Mouse (Mus musculus) hindbrain, embryonic 11.5 days (tissue): ENCODE measurements around the gene Tmtc2. TPM values are rescaled to one million over a fixed set of nuclear protein-coding genes. Genes with fewer than 3 reads are reported as not detected.
"Not testable (repeated sequence)": the region's sequence is repeated elsewhere in the genome, so short reads cannot be mapped to it uniquely, and the experiment has no call there.

Experiments used
- ATAC-seq: fragments of 200-750 bp; cut with Nextera tagmentation; 2 replicates; pipeline ENCODE4 v1.8.0; 2017; ENCODE audit warnings: mild to moderate bottlenecking, moderate TSS enrichment, moderate library complexity; ENCODE audit not compliant: low FRiP score
- DNase-seq: peaks from one replicate; pipeline ENCODE4 v3.0.0-alpha.2; 2015; ENCODE audit warnings: low spot score
- H3K27ac ChIP-seq: fragments of 300-500 bp; sonication (generic); 2 replicates; pipeline ENCODE4 v1.5.1; 2014; ENCODE audit warnings: mild to moderate bottlenecking, low read depth, low read length
- H3K27me3 ChIP-seq: fragments of 300-500 bp; sonication (generic); 2 replicates; pipeline ENCODE4 v1.6.1; 2014; ENCODE audit warnings: mild to moderate bottlenecking, low read length, moderate library complexity, mixed read lengths; ENCODE audit not compliant: control insufficient read depth, insufficient read depth
- H3K36me3 ChIP-seq: fragments of 300-500 bp; sonication (generic); 2 replicates; pipeline ENCODE4 v1.6.1; 2014; ENCODE audit warnings: mild to moderate bottlenecking, low read length, moderate library complexity, mixed read lengths; ENCODE audit not compliant: control insufficient read depth, insufficient read depth
- H3K4me1 ChIP-seq: fragments of 300-500 bp; sonication (generic); replicated peaks from 2 replicates; pipeline ENCODE4 v1.6.1; 2014; ENCODE audit warnings: low read length, mixed read lengths; ENCODE audit not compliant: control insufficient read depth, insufficient read depth
- H3K4me2 ChIP-seq: fragments of 300-500 bp; sonication (generic); replicated peaks from 2 replicates; pipeline ENCODE4 v1.6.1; 2014; ENCODE audit warnings: mild to moderate bottlenecking, low read depth, low read length
- H3K4me3 ChIP-seq: fragments of 300-500 bp; sonication (generic); 2 replicates; pipeline ENCODE4 v1.5.1; 2014; ENCODE audit warnings: low read depth, low read length
- H3K9ac ChIP-seq: fragments of 300-500 bp; sonication (generic); 2 replicates; pipeline ENCODE4 v1.6.1; 2014; ENCODE audit warnings: low read depth, low read length
- H3K9me3 ChIP-seq: fragments of 300-500 bp; sonication (generic); 2 replicates; pipeline ENCODE4 v1.6.1; 2016; ENCODE audit warnings: low read length; ENCODE audit not compliant: control insufficient read depth
- WGBS: fragments of 180-500 bp; shearing (Covaris S2); extraction: QIAGEN DNeasy Blood & Tissue Kit; methylation state at CpG from one replicate; pipeline ENCODE4 v1.1.7; 2014; 5-methylcytosine and 5-hydroxymethylcytosine counted together
- polyA plus RNA-seq: library from polyadenylated mRNA; unstranded; fragments of >200 nt; fragmentation: Nextera tagmentation; extraction: Ambion mirVana; gene quantifications from 2 replicates; pipeline ENCODE4 v1.2.1, GENCODE M21; 2014

The Tmtc2 gene
- polyA plus RNA-seq, 1 experiment from 2014 or later: 9.5 TPM

DNA sequence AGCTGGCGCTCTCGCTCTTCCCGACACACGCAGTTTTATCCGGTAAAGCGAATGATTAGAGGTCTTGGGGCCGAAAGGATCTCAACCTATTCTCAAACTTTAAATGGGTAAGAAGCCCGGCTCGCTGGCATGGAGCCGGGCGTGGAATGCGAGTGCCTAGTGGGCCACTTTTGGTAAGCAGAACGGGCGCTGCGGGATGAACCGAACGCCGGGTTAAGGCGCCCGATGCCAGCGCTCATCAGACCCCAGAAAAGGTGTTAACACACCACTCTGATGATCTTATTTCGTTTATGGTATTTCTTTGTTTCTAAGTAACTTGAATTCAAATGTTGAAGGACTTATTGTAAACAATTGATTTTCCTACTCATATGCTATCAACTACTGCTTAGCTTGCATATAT lies 336.0 kb downstream of the Tmtc2 start:
- H3K4me3 ChIP-seq: not testable (repeated sequence)
- 86% methylated on average over 22 of the region's 22 CpGs for WGBS

DNA sequence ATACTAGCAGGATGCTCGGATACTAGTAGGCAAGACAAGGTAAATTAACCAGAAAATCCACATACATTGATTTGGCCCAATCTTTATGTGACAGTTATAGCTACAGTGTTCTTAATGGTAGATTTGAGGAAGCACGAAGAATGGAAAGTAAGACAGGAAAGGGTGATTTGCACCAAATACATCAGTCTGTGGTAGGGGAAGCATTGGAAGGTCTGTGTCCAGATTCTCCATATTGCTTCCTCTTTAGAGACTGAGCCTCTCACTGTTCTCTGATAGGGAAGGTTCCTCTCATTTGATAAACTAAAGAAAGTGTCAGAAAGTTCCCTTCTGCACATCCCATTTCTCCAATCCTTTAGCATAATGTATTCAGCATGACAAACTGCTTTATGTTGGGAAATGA lies 341.4 kb downstream of the Tmtc2 start:
- 98% methylated on average over 2 of the region's 2 CpGs for WGBS
- H3K9ac ChIP-seq: no peak overlapping the region
- H3K4me3 ChIP-seq: no peak overlapping the region
- DNase-seq: no peak
- H3K27ac ChIP-seq: no peak overlapping the region
- no peaks in the 10 kb centered on the region for H3K36me3 ChIP-seq
- no peaks in the 10 kb centered on the region for H3K9me3 ChIP-seq
- H3K4me1 ChIP-seq: no peaks in the 10 kb centered on the region
- H3K4me2 ChIP-seq: no peak overlapping the region
- H3K27me3 ChIP-seq: no peaks in the 10 kb centered on the region
- no peak for ATAC-seq

More for the DNA sequence above, 336.0 kb downstream of the Tmtc2 start:
- H3K9me3 ChIP-seq, H3K27ac ChIP-seq, ATAC-seq, H3K4me2 ChIP-seq, H3K36me3 ChIP-seq, H3K27me3 ChIP-seq, H3K9ac ChIP-seq, H3K4me1 ChIP-seq: not testable (repeated sequence)
- DNase-seq: peak; percentile 75

DNA sequence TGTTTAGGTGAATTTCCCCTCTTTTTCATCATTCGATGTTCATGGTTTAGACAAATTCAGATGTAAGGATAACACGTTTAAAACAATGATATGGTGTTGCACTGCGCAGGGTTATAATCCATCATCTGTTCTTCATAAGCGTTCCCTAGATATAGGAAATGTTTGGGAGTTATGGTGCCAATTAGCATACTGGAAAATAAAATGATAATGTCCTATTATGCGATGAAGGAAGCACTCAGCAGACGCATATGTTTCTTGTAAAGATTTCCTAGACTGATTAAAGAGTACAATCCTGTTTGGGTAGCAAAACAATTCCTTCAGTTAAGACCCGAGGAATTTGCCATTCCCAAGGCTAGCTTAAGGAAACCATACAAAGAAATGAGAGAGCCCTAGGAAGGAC lies 343.8 kb downstream of the Tmtc2 start:
- no peak overlapping the region for H3K27ac ChIP-seq
- DNase-seq: no peak
- 82% methylated on average over 7 of the region's 7 CpGs for WGBS

DNA sequence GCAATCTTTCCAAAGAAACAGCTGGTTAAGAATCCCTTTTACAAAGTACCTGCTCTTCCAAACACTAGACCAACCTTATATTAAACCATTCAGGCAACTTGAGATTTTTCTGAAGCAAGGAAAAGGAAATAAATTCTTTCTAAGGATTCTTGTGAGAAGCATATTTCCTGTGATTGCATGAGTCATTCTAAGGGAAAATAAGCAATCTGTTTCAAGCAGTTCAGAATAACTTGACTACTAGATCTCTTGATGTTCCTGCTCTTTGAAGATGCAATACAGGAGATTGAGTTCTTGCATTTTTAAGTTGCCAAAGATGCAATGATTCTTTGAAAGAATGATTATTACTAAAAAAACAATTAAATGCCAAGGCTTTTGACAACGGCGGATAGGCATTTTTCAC lies 345.6 kb downstream of the Tmtc2 start:
- no peak for DNase-seq
- no peak for ATAC-seq
- Histone ChIP-seq H3K4me2 (no peak overlapping the region), H3K27me3 (no peaks in the 10 kb centered on the region), H3K9ac (no peak overlapping the region), H3K4me1 (no peaks in the 10 kb centered on the region), H3K36me3 (no peaks in the 10 kb centered on the region), H3K27ac (no peak overlapping the region), H3K9me3 (no peaks in the 10 kb centered on the region), H3K4me3 (no peak overlapping the region)
- 98% methylated on average over 2 of the region's 2 CpGs for WGBS

More for the DNA sequence above, 343.8 kb downstream of the Tmtc2 start:
- no peak overlapping the region for H3K4me2 ChIP-seq
- no peak overlapping the region for H3K9ac ChIP-seq
- no peaks in the 10 kb centered on the region for H3K27me3 ChIP-seq
- no peaks in the 10 kb centered on the region for H3K4me1 ChIP-seq
- no peak for ATAC-seq
- H3K36me3 ChIP-seq: no peaks in the 10 kb centered on the region
- no peaks in the 10 kb centered on the region for H3K9me3 ChIP-seq
- H3K4me3 ChIP-seq: no peak overlapping the region

DNA sequence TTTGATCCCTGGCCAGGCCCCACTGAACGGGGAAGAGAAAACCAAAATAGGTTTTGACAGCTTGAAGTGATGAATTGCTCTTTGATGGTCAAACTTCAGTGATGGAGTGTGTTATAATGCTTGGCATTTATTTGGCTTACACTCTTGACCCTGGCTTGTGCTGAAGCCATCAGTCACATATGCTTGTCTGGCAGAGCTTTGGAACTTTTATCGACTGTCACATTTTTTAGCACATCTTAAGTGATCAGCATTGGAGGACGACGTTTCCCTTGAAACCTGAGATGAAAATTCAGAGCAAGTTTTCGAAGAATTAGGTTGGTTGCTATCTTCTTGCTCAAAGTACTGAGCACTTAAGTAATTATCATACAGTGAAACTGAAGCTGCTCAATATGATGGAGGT lies 346.6 kb downstream of the Tmtc2 start:
- no peaks in the 10 kb centered on the region for H3K36me3 ChIP-seq
- WGBS: 43% methylated on average over 5 of the region's 5 CpGs
- H3K9me3 ChIP-seq: no peaks in the 10 kb centered on the region
- no peak overlapping the region for H3K9ac ChIP-seq
- H3K4me2 ChIP-seq: no peak overlapping the region
- no peaks in the 10 kb centered on the region for H3K4me1 ChIP-seq
- no peaks in the 10 kb centered on the region for H3K27me3 ChIP-seq
- DNase-seq (no peak), ATAC-seq (no peak)
- no peak overlapping the region for H3K27ac ChIP-seq
- H3K4me3 ChIP-seq: no peak overlapping the region

DNA sequence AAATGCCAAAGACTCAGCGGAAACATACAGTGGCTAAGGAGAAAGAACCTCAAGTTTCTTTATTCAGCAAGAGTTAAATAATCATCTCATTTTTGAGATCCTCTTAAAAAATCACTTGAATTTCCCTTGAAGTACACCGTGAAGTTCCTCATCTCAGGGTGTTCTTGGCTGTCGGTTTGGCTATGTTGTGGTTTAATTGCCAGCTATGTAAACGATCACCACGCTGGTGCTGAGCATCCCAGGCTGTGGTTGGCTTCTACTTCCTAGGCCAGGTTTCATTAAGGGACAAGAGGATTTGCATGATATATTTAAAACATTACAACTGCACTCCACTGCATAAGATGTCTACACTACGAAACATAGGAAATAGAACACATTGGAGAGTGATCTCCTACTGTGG lies 348.5 kb downstream of the Tmtc2 start:
- Histone ChIP-seq H3K4me1 (no peaks in the 10 kb centered on the region), H3K9me3 (no peaks in the 10 kb centered on the region), H3K27me3 (no peaks in the 10 kb centered on the region), H3K36me3 (no peaks in the 10 kb centered on the region), H3K4me3 (no peak overlapping the region), H3K9ac (no peak overlapping the region), H3K27ac (no peak overlapping the region), H3K4me2 (no peak overlapping the region)
- 85% methylated on average over 6 of the region's 6 CpGs for WGBS
- DNase-seq (no peak), ATAC-seq (no peak)

DNA sequence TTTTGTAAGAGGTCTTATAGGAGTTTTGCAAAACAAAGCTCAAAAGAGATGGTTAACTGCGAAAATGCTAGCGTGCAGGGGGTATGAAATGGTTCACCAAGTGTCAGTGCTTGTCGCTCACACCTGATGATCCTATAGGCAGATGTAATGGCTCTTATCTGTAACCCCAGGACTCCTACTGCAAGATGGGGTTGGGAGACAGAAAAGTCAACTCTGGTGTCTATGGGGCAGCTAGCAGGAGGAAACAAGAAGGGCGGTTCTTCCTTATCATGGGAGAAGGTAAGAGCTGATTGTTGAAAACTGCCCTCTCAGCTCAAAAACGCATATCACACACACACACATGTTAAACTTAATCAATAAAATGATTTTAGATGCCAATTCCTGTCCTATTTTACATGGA lies 351.3 kb downstream of the Tmtc2 start:
- Histone ChIP-seq H3K9me3 (no peaks in the 10 kb centered on the region), H3K4me1 (no peaks in the 10 kb centered on the region), H3K4me2 (no peak overlapping the region), H3K36me3 (no peaks in the 10 kb centered on the region), H3K27ac (no peak overlapping the region), H3K9ac (no peak overlapping the region), H3K4me3 (no peak overlapping the region), H3K27me3 (no peaks in the 10 kb centered on the region)
- no peak for ATAC-seq
- DNase-seq: no peak
- WGBS: 92% methylated on average over 5 of the region's 5 CpGs

DNA sequence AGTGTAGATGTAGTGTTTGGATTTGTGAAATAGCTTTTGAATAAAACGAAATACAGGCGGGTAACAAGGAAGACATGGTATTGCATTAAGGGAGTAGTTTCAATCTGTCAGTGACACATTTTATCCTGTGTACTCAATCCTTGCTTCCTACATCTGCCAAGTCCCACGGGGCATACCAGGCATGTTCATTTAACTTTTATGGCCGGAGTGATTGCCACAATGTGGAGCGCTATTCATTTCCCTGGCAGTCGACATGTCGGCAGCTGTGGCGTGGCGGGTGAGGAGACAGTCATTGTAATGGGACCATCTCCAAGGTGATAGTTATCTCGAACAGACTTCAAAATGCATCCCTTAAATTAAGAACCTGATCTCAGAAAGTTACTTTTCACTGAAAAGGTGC lies 372.8 kb downstream of the Tmtc2 start:
- H3K27ac ChIP-seq: peak overlapping the region; percentile 14; the same call in 1 of the 2 replicates
- H3K4me2 ChIP-seq: no peak overlapping the region
- no peaks in the 10 kb centered on the region for H3K9me3 ChIP-seq
- no peak overlapping the region for H3K9ac ChIP-seq
- DNase-seq (peak; percentile 19), ATAC-seq (peak; percentile 11; the same call in 1 of the 2 replicates)
- WGBS: 71% methylated on average over 10 of the region's 10 CpGs
- H3K4me3 ChIP-seq: no peak overlapping the region
- H3K36me3 ChIP-seq: no peaks in the 10 kb centered on the region
- no peaks in the 10 kb centered on the region for H3K27me3 ChIP-seq
- no peaks in the 10 kb centered on the region for H3K4me1 ChIP-seq

DNA sequence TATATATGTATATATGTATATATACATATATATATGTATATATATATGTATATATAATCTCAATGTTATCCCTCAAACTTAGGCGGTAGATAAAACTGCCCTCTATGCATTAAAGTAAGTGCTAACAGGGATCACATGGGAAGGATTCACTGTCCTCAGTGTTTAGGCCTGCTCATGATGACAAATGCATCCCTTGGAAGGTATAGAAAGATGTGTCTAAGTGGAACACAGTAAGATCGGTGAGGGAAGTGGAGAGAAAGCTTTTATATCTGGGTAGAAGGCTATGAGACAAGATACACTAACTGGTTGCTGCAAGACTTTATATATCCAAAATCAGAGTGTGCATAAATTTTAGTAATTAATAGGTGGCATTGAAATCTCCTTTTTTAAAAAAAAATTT lies 373.6 kb downstream of the Tmtc2 start:
- Histone ChIP-seq H3K4me2 (no peak overlapping the region), H3K9me3 (no peaks in the 10 kb centered on the region), H3K9ac (no peak overlapping the region), H3K27me3 (no peaks in the 10 kb centered on the region), H3K4me3 (no peak overlapping the region), H3K27ac (peak overlapping the region; percentile 14; the same call in 1 of the 2 replicates), H3K4me1 (no peaks in the 10 kb centered on the region), H3K36me3 (no peaks in the 10 kb centered on the region)
- 78% methylated on average over 2 of the region's 2 CpGs for WGBS
- peak; percentile 37; the same call in 1 of the 2 replicates for ATAC-seq
- DNase-seq: peak; percentile 10
